Mouse (Mus musculus) heart, embryonic 14.5 days (tissue): Measurements from ENCODE around the gene Acaca. TPM values are rescaled to one million over a fixed set of nuclear protein-coding genes. Genes with fewer than 3 reads are reported as not detected.

ENCODE experiments used
- ATAC-seq: fragments of 200-750 bp; cut with Nextera tagmentation; 2 replicates; pipeline ENCODE4 v1.8.0; 2017; ENCODE audit warnings: low read depth, moderate TSS enrichment; ENCODE audit not compliant: insufficient number of reproducible peaks, insufficient read depth, low FRiP score
- H3K27ac ChIP-seq, 2 experiments: fragments of 200-500 bp in 1 of 2; fragments of 300-500 bp in 1 of 2; sonication (generic) in 1 of 2; replicated peaks in 1 of 2; 2 replicates each; pipeline ENCODE4 v1.5.1; 2012 to 2014; ENCODE audit warnings: low read depth in 2 of 2, low read length in 2 of 2, control low read depth in 1 of 2, mild to moderate bottlenecking in 1 of 2, mixed read lengths in 1 of 2; ENCODE audit not compliant: control insufficient read depth in 1 of 2, insufficient read depth in 1 of 2
- H3K27me3 ChIP-seq: fragments of 300-500 bp; sonication (generic); 2 replicates; pipeline ENCODE4 v1.6.1; 2014; ENCODE audit warnings: mild to moderate bottlenecking, low read length, control low read depth; ENCODE audit not compliant: control insufficient read depth, insufficient read depth
- H3K36me3 ChIP-seq: fragments of 300-500 bp; sonication (generic); 2 replicates; pipeline ENCODE4 v1.6.1; 2014; ENCODE audit warnings: mild to moderate bottlenecking, control low read depth, low read length, mixed read lengths; ENCODE audit not compliant: control insufficient read depth, insufficient read depth
- H3K4me1 ChIP-seq, 2 experiments: fragments of 200-500 bp in 1 of 2; fragments of 300-500 bp in 1 of 2; sonication (generic) in 1 of 2; 2 replicates each; pipeline ENCODE4 v1.6.1; 2012 to 2014; ENCODE audit warnings: low read length in 2 of 2, control low read depth in 1 of 2, mixed read lengths in 1 of 2; ENCODE audit not compliant: control insufficient read depth in 2 of 2, insufficient read depth in 2 of 2
- H3K4me2 ChIP-seq: fragments of 300-500 bp; sonication (generic); 2 replicates; pipeline ENCODE4 v1.6.1; 2014; ENCODE audit warnings: mild to moderate bottlenecking, low read length
- H3K4me3 ChIP-seq, 2 experiments: fragments of 200-500 bp in 1 of 2; fragments of 300-500 bp in 1 of 2; sonication (generic) in 1 of 2; 2 replicates each; pipeline ENCODE4 v1.5.1; 2012 to 2014; ENCODE audit warnings: low read length in 2 of 2, mild to moderate bottlenecking in 2 of 2, control low read depth in 1 of 2, low read depth in 1 of 2, moderate library complexity in 1 of 2; ENCODE audit not compliant: control insufficient read depth in 1 of 2, insufficient read depth in 1 of 2
- H3K9ac ChIP-seq: fragments of 300-500 bp; sonication (generic); 2 replicates; pipeline ENCODE4 v1.6.1; 2014; ENCODE audit warnings: mild to moderate bottlenecking, low read length
- H3K9me3 ChIP-seq: fragments of 300-500 bp; sonication (generic); 2 replicates; pipeline ENCODE4 v1.6.1; 2016; ENCODE audit warnings: low read length, control low read depth; ENCODE audit not compliant: control insufficient read depth
- WGBS: fragments of 180-500 bp; shearing (Covaris S2); extraction: QIAGEN DNeasy Blood & Tissue Kit; methylation state at CpG from one replicate; pipeline ENCODE4 v1.1.7; 2014; 5-methylcytosine and 5-hydroxymethylcytosine counted together
- polyA plus RNA-seq: library from polyadenylated mRNA; unstranded; fragments of >200 nt; fragmentation: Nextera tagmentation; extraction: Ambion mirVana; gene quantifications from 2 replicates; pipeline ENCODE4 v1.2.1, GENCODE M21; 2014

Acaca gene
- polyA plus RNA-seq, 1 experiment from 2014 or later: 8.3 TPM

- H3K9ac ChIP-seq: no peak overlapping the region
- H3K27me3 ChIP-seq: no peaks in the 10 kb centered on the region
- H3K9me3 ChIP-seq: no peaks in the 10 kb centered on the region
- peaks cover 25% of the 10 kb centered on the region for H3K36me3 ChIP-seq
- H3K4me1 ChIP-seq: no peaks in the 10 kb centered on the region
- 82% methylated on average over 3 of the region's 3 CpGs for WGBS
- H3K4me2 ChIP-seq: no peak overlapping the region
- H3K4me3 ChIP-seq: no peak overlapping the region
- no peak for ATAC-seq
- no peak overlapping the region for H3K27ac ChIP-seq
Measured at GRCm38 (mm10) chr11:84251170-84251569, 121.7 kb downstream of the Acaca start.

GRCm38 (mm10) chr11:84252425-84252824 is 123.0 kb downstream of the Acaca start:
- H3K9me3 ChIP-seq: no peaks in the 10 kb centered on the region
- H3K4me1 ChIP-seq: no peaks in the 10 kb centered on the region
- H3K4me3 ChIP-seq: no peak overlapping the region
- no peak overlapping the region for H3K27ac ChIP-seq
- no peak overlapping the region for H3K9ac ChIP-seq
- no peaks in the 10 kb centered on the region for H3K27me3 ChIP-seq
- no peak overlapping the region for H3K4me2 ChIP-seq
- 89% methylated on average over 1 of the region's 1 CpGs for WGBS
- H3K36me3 ChIP-seq: peaks cover 31% of the 10 kb centered on the region
- ATAC-seq: no peak

- Histone ChIP-seq H3K9me3 (no peaks in the 10 kb centered on the region), H3K4me3 (no peak overlapping the region), H3K27ac (no peak overlapping the region), H3K4me2 (no peak overlapping the region), H3K4me1 (no peaks in the 10 kb centered on the region), H3K9ac (no peak overlapping the region), H3K27me3 (no peaks in the 10 kb centered on the region), H3K36me3 (peaks cover 26% of the 10 kb centered on the region)
- ATAC-seq: no peak
- 95% methylated on average over 4 of the region's 4 CpGs for WGBS
Measured at GRCm38 (mm10) chr11:84255879-84256278, 126.4 kb downstream of the Acaca start.

- no peaks in the 10 kb centered on the region for H3K9me3 ChIP-seq
- no peak overlapping the region for H3K4me3 ChIP-seq
- H3K4me1 ChIP-seq: no peaks in the 10 kb centered on the region
- WGBS: 49% methylated on average over 4 of the region's 4 CpGs
- no peak overlapping the region for H3K4me2 ChIP-seq
- H3K27ac ChIP-seq: no peak overlapping the region
- H3K36me3 ChIP-seq: peaks cover 29% of the 10 kb centered on the region
- no peaks in the 10 kb centered on the region for H3K27me3 ChIP-seq
- H3K9ac ChIP-seq: no peak overlapping the region
- ATAC-seq: no peak
Measured at GRCm38 (mm10) chr11:84258053-84258710, 128.7 kb downstream of the Acaca start.

GRCm38 (mm10) chr11:84264490-84264889 is 135.0 kb downstream of the Acaca start:
- Histone ChIP-seq H3K4me2 (no peak overlapping the region), H3K4me3 (no peak overlapping the region), H3K36me3 (peaks cover 53% of the 10 kb centered on the region), H3K9ac (no peak overlapping the region), H3K9me3 (no peaks in the 10 kb centered on the region), H3K4me1 (no peaks in the 10 kb centered on the region), H3K27ac (no peak overlapping the region), H3K27me3 (no peaks in the 10 kb centered on the region)
- 56% methylated on average over 3 of the region's 3 CpGs for WGBS
- no peak for ATAC-seq

- Histone ChIP-seq H3K36me3 (peaks cover 37% of the 10 kb centered on the region), H3K4me2 (no peak overlapping the region), H3K9me3 (no peaks in the 10 kb centered on the region), H3K9ac (no peak overlapping the region), H3K27ac (no peak overlapping the region), H3K27me3 (no peaks in the 10 kb centered on the region), H3K4me3 (no peak overlapping the region), H3K4me1 (peaks cover 0 to 8% of the 10 kb centered on the region in 2 experiments; a peak in 2 of 4 replicates)
- ATAC-seq: no peak
Measured at GRCm38 (mm10) chr11:84268068-84268467, 138.6 kb downstream of the Acaca start.

- no peak overlapping the region for H3K9ac ChIP-seq
- no peak overlapping the region for H3K4me3 ChIP-seq
- peaks cover 25% of the 10 kb centered on the region for H3K36me3 ChIP-seq
- no peaks in the 10 kb centered on the region for H3K27me3 ChIP-seq
- H3K4me1 ChIP-seq: peaks cover 0 to 8% of the 10 kb centered on the region in 2 experiments; a peak in 2 of 4 replicates
- WGBS: 59% methylated on average over 3 of the region's 3 CpGs
- ATAC-seq: no peak
- H3K9me3 ChIP-seq: no peaks in the 10 kb centered on the region
- H3K4me2 ChIP-seq: no peak overlapping the region
- no peak overlapping the region for H3K27ac ChIP-seq
Measured at GRCm38 (mm10) chr11:84270511-84270910, 141.0 kb downstream of the Acaca start.

- H3K27me3 ChIP-seq: no peaks in the 10 kb centered on the region
- peaks cover 14% of the 10 kb centered on the region for H3K36me3 ChIP-seq
- H3K9me3 ChIP-seq: no peaks in the 10 kb centered on the region
- ATAC-seq: no peak
- H3K4me3 ChIP-seq: no peak overlapping the region
- H3K4me1 ChIP-seq: peaks cover 0 to 8% of the 10 kb centered on the region in 2 experiments; a peak in 2 of 4 replicates
- WGBS: 85% methylated on average over 10 of the region's 10 CpGs
- H3K4me2 ChIP-seq: no peak overlapping the region
- no peak overlapping the region for H3K9ac ChIP-seq
- H3K27ac ChIP-seq: no peak overlapping the region
Measured at GRCm38 (mm10) chr11:84271948-84272347, 142.5 kb downstream of the Acaca start.
